Mouse (Mus musculus) layer of hippocampus, adult 9-10 months (tissue): ENCODE measurements at regions not wholly inside any gene's neighbourhood (a gene's known extent, or its start where the extent isn't known, plus 50 kb on each side); places are given as distances from the start of the nearest gene placed in this dataset.
"Not testable (repeated sequence)": the region's sequence is repeated elsewhere in the genome, so short reads cannot be mapped to it uniquely, and the experiment has no call there.

Source experiments
- DNase-seq: peaks from one replicate; pipeline ENCODE4 v3.0.0; 2022; ENCODE audit warnings: low spot score

GRCm38 (mm10) chr9:41442418-41442817, 280.9 kb upstream of the Ubash3b start:
- no peak for DNase-seq

- DNase-seq: no peak
These were observed 278.5 kb upstream of the Ubash3b start for GRCm38 (mm10) chr9:41439979-41440378.

GRCm38 (mm10) chr9:41438141-41438540, 276.6 kb upstream of the Ubash3b start:
- DNase-seq: no peak

- no peak for DNase-seq
These were observed 269.2 kb upstream of the Ubash3b start for GRCm38 (mm10) chr9:41430391-41431343.

- no peak for DNase-seq
These were observed 268.4 kb upstream of the Ubash3b start for GRCm38 (mm10) chr9:41429711-41430390.

GRCm38 (mm10) chr9:41429236-41429635, 267.7 kb upstream of the Ubash3b start:
- DNase-seq: no peak

GRCm38 (mm10) chr9:41426698-41427097, 265.2 kb upstream of the Ubash3b start:
- DNase-seq: no peak

GRCm38 (mm10) chr9:41425225-41425624, 263.7 kb upstream of the Ubash3b start:
- DNase-seq: no peak

GRCm38 (mm10) chr9:41413791-41414190, 252.3 kb upstream of the Ubash3b start:
- DNase-seq: no peak

- DNase-seq: not testable (repeated sequence)
These were observed 251.6 kb upstream of the Ubash3b start for GRCm38 (mm10) chr9:41413091-41413490.

- DNase-seq: no peak
These were observed 250.8 kb upstream of the Ubash3b start for GRCm38 (mm10) chr9:41412174-41412757.

GRCm38 (mm10) chr9:41408301-41408700, 246.8 kb upstream of the Ubash3b start:
- no peak for DNase-seq

- DNase-seq: no peak
These were observed 245.6 kb upstream of the Ubash3b start for GRCm38 (mm10) chr9:41407078-41407477.

GRCm38 (mm10) chr9:41402942-41403341, 241.4 kb upstream of the Ubash3b start:
- DNase-seq: no peak

GRCm38 (mm10) chr9:41400950-41401349, 239.5 kb upstream of the Ubash3b start:
- DNase-seq: no peak

- DNase-seq: no peak
These were observed 234.0 kb upstream of the Ubash3b start for GRCm38 (mm10) chr9:41395471-41395870.

- DNase-seq: peak; percentile 57
These were observed 230.3 kb upstream of the Ubash3b start for GRCm38 (mm10) chr9:41391591-41392320.

GRCm38 (mm10) chr9:41379283-41379682, 217.8 kb upstream of the Ubash3b start:
- no peak for DNase-seq

- DNase-seq: no peak
These were observed 217.2 kb upstream of the Ubash3b start for GRCm38 (mm10) chr9:41378627-41379231.

GRCm38 (mm10) chr9:41377701-41378626, 216.5 kb upstream of the Ubash3b start:
- DNase-seq: no peak
